Mouse (Mus musculus) inflammation-experienced regulatory T-cells (primary cell): ENCODE measurements around the gene Tmem8. TPM values are rescaled to one million over a fixed set of nuclear protein-coding genes. Genes with fewer than 3 reads are reported as not detected.

Source experiments
- polyA plus RNA-seq, 2 experiments: library from polyadenylated mRNA; unstranded; fragments of 100-300 nt; shearing (Covaris generic); gene quantifications; one replicate each; pipeline ENCODE4 v1.2.1; 2017

The Tmem8 gene
- polyA plus RNA-seq = 10 to 100 TPM; 33.9 to 35.3 TPM

GRCm38 (mm10) chr17:26113181-26113948 is at the start of gene Tmem8:
Tmem8 (plus strand) TSS chr17:26113299.

GRCm38 (mm10) chr17:26068831-26069739 is 44.0 kb upstream of the Tmem8 start, which contains the start of gene Rab11fip3:
Rab11fip3 (minus strand) TSS chr17:26069555.

GRCm38 (mm10) chr17:26089905-26090632 is 23.0 kb upstream of the Tmem8 start, which contains the start of gene Decr2:
Decr2 (minus strand) TSS chr17:26090337.

GRCm38 (mm10) chr17:26095121-26095740 is 17.9 kb upstream of the Tmem8 start, which contains the start of gene Nme4:
Nme4 (minus strand) TSS chr17:26095602.

GRCm38 (mm10) chr17:26123267-26123684 is 10.2 kb downstream of the Tmem8 start, which contains the start of gene Mrpl28:
Mrpl28 (plus strand) TSS chr17:26123500.

GRCm38 (mm10) chr17:26138239-26138836 is 25.2 kb downstream of the Tmem8 start, which contains the start of gene Axin1:
Axin1 (plus strand) TSS chr17:26138688.

Other genes with a start within 250 kb of the Tmem8 start
- gene Mcrip2, start 244.5 kb upstream of the Tmem8 start, polyA plus RNA-seq = 1 to 10 TPM; 1.1 to 5.7 TPM
- 10 to 100 TPM; 80.3 to 84.0 TPM for gene Mettl26, start 238.2 kb upstream of the Tmem8 start, polyA plus RNA-seq
- 1 to 10 TPM; 1.4 to 2.0 TPM for gene Wfikkn1, start 232.4 kb upstream of the Tmem8 start, polyA plus RNA-seq
- gene Rab40c, start 193.6 kb upstream of the Tmem8 start, polyA plus RNA-seq = 10 to 100 TPM; 30.1 to 34.5 TPM
- 10 to 100 TPM; 50.7 to 66.9 TPM for gene Pigq, start 168.4 kb upstream of the Tmem8 start, polyA plus RNA-seq
- gene Nhlrc4, start 168.3 kb upstream of the Tmem8 start, polyA plus RNA-seq = not detected
- gene A930017K11Rik, start 160.7 kb upstream of the Tmem8 start, polyA plus RNA-seq = not detected
- gene Capn15, start 127.5 kb upstream of the Tmem8 start, polyA plus RNA-seq = 10 to 100 TPM; 26.6 to 29.0 TPM
- 10 to 100 TPM; 12.8 to 16.0 TPM for gene Rab11fip3, start 43.7 kb upstream of the Tmem8 start, polyA plus RNA-seq
- gene Decr2, start 23.0 kb upstream of the Tmem8 start, polyA plus RNA-seq = 10 to 100 TPM; 27.4 to 32.9 TPM
- 10 to 100 TPM in 1 of 2 experiments, under 1 TPM in 1; 0.90 to 11.4 TPM for gene Nme4, start 17.7 kb upstream of the Tmem8 start, polyA plus RNA-seq
- 10 to 100 TPM; 65.8 to 72.4 TPM for gene Mrpl28, start 10.2 kb downstream of the Tmem8 start, polyA plus RNA-seq
- 100 to 1,000 TPM in 1 of 2 experiments, 10 to 100 TPM in 1; 86.4 to 112 TPM for gene Axin1, start 25.4 kb downstream of the Tmem8 start, polyA plus RNA-seq
- gene Pdia2, start 85.8 kb downstream of the Tmem8 start, polyA plus RNA-seq = 1 to 10 TPM in 1 of 2 experiments, not detected in 1; 1.7 TPM
- 10 to 100 TPM; 10.1 to 13.5 TPM for gene Rgs11, start 89.7 kb downstream of the Tmem8 start, polyA plus RNA-seq
- under 1 TPM in 1 of 2 experiments, not detected in 1; 0.20 TPM for gene Arhgdig, start 94.5 kb downstream of the Tmem8 start, polyA plus RNA-seq
- 10 to 100 TPM; 17.1 to 25.9 TPM for gene Fam234a, start 130.9 kb downstream of the Tmem8 start, polyA plus RNA-seq
- 100 to 1,000 TPM in 1 of 2 experiments, 10 to 100 TPM in 1; 91.3 to 149 TPM for gene Luc7l, start 139.6 kb downstream of the Tmem8 start, polyA plus RNA-seq